Mouse (Mus musculus) hematopoietic stem cell, adult 5-6 weeks (primary cell): ENCODE measurements around the gene Gm20422. TPM values are rescaled to one million over a fixed set of nuclear protein-coding genes. Genes with fewer than 3 reads are reported as not detected.
A peak's percentile ranks its signal among the peaks of the same experiment; 100 is the strongest.
"Not testable (repeated sequence)": the region's sequence is repeated elsewhere in the genome, so short reads cannot be mapped to it uniquely, and the experiment has no call there.

Source experiments
- ATAC-seq, 2 experiments: fragments of 125-278 bp in 1 of 2; replicated peaks in 1 of 2; 2 replicates each; pipeline ENCODE4 v1.8.0; 2016 to 2017; ENCODE audit warnings: inconsistent platforms in 2 of 2, mild to moderate bottlenecking in 2 of 2, moderate number of reproducible peaks in 2 of 2, low read depth in 1 of 2, moderate TSS enrichment in 1 of 2; ENCODE audit not compliant: low FRiP score in 2 of 2, poor library complexity in 2 of 2, severe bottlenecking in 2 of 2, insufficient read depth in 1 of 2, low TSS enrichment in 1 of 2
- total RNA-seq: library from RNA; stranded (forward); fragments of 172-1452, 232-1000 nt; gene quantifications from 2 replicates; pipeline ENCODE4 v1.2.3, GENCODE M21; 2017

Gene Gm20422
- total RNA-seq, 1 experiment from 2014 or later = not detected

GRCm38 (mm10) chr8:69749544-69750454 lies 24.9 kb downstream of the Gm20422 start, which contains the start of gene Zfp963:
Gene Zfp963, minus strand, starts transcription at chr8:69749970.
- peak; percentile 93 to 96 for ATAC-seq

- ATAC-seq = no peak
Observed at GRCm38 (mm10) chr8:69741231-69741630, 33.5 kb downstream of the Gm20422 start.

- ATAC-seq = no peak
Observed at GRCm38 (mm10) chr8:69740763-69741162, 33.9 kb downstream of the Gm20422 start.

- no peak for ATAC-seq
Observed at GRCm38 (mm10) chr8:69735495-69735894, 39.2 kb downstream of the Gm20422 start.

- ATAC-seq = no peak; a peak in 1 of 4 replicates
Observed at GRCm38 (mm10) chr8:69717232-69717580, 57.5 kb downstream of the Gm20422 start.

GRCm38 (mm10) chr8:69716403-69717231 lies 58.1 kb downstream of the Gm20422 start:
- peak; percentile 97 to 99 for ATAC-seq

GRCm38 (mm10) chr8:69715366-69715765 lies 59.3 kb downstream of the Gm20422 start:
- no peak for ATAC-seq

GRCm38 (mm10) chr8:69713516-69713915 lies 61.2 kb downstream of the Gm20422 start:
- no peak for ATAC-seq

- not testable (repeated sequence) for ATAC-seq
Observed at GRCm38 (mm10) chr8:69710624-69711023, 64.1 kb downstream of the Gm20422 start, which contains the start of gene Zfp869. Gene Zfp869, minus strand, starts transcription at chr8:69710724.

GRCm38 (mm10) chr8:69701810-69702209 lies 72.9 kb downstream of the Gm20422 start:
- ATAC-seq = no peak

Other genes with a start within 250 kb of the Gm20422 start
- 22.6 and 27.9 TPM in 2 replicates for gene Zfp868, start 149.3 kb downstream of the Gm20422 start, total RNA-seq
- 1.2 and 4.8 TPM in 2 replicates for gene Zfp964, start 120.4 kb downstream of the Gm20422 start, total RNA-seq
- 42.3 and 47.0 TPM in 2 replicates for gene Zfp869, start 64.2 kb downstream of the Gm20422 start, total RNA-seq
- gene Zfp963, start 24.9 kb downstream of the Gm20422 start, total RNA-seq = 4.8 and 9.7 TPM in 2 replicates
- gene Atp13a1, start 16.3 kb upstream of the Gm20422 start, total RNA-seq = 13.7 and 19.4 TPM in 2 replicates
- gene Zfp866, start 16.3 kb upstream of the Gm20422 start, total RNA-seq = 24.5 and 31.2 TPM in 2 replicates
- gene Gmip, start 33.8 kb upstream of the Gm20422 start, total RNA-seq = 29.2 and 32.8 TPM in 2 replicates
- 2.0 and 2.6 TPM in 2 replicates for gene Lpar2, start 47.5 kb upstream of the Gm20422 start, total RNA-seq
- gene Pbx4, start 57.6 kb upstream of the Gm20422 start, total RNA-seq = 25.7 and 31.1 TPM in 2 replicates
- gene Cilp2, start 112.8 kb upstream of the Gm20422 start, total RNA-seq = 0.25 TPM in 1 of 2 replicates, not detected in the other
- gene Tssk6, start 127.3 kb upstream of the Gm20422 start, total RNA-seq = 2.2 TPM in 1 of 2 replicates, not detected in the other
- gene Ndufa13, start 127.7 kb upstream of the Gm20422 start, total RNA-seq = 90.0 and 103 TPM in 2 replicates
- not detected in 2 replicates for gene Yjefn3, start 127.8 kb upstream of the Gm20422 start, total RNA-seq
- gene Gatad2a, start 221.5 kb upstream of the Gm20422 start, total RNA-seq = 37.5 and 63.5 TPM in 2 replicates